Mouse (Mus musculus) myocyte (in vitro differentiated cells): ENCODE data around the gene Fubp1. TPM values are rescaled to one million over a fixed set of nuclear protein-coding genes. Genes with fewer than 3 reads are reported as not detected.

Experiments used
- H3K27me3 ChIP-seq: one replicate; pipeline ENCODE4 v1.6.1; 2011; ENCODE audit not compliant: control insufficient read depth, insufficient read depth, insufficient read length
- H3K36me3 ChIP-seq: one replicate; pipeline ENCODE4 v1.6.1; 2011; ENCODE audit not compliant: control insufficient read depth, insufficient read depth
- H3K4me2 ChIP-seq: one replicate; pipeline ENCODE4 v1.6.1; 2011; ENCODE audit warnings: low read depth, control low read depth
- H3K4me3 ChIP-seq: one replicate; pipeline ENCODE4 v1.5.1; 2011; ENCODE audit warnings: mild to moderate bottlenecking, control low read depth, moderate library complexity
- H3K79me2 ChIP-seq: one replicate; pipeline ENCODE4 v1.6.1; 2011; ENCODE audit not compliant: control insufficient read depth, insufficient read depth
- H3ac ChIP-seq: one replicate; pipeline ENCODE4 v1.6.1; 2011; ENCODE audit not compliant: control insufficient read depth, insufficient read length
- CEBPB ChIP-seq: IDR thresholded peaks from 2 replicates; pipeline ENCODE4 v1.6.1; 2011; ENCODE audit warnings: mild to moderate bottlenecking, moderate library complexity; ENCODE audit not compliant: poor library complexity, insufficient read depth, severe bottlenecking
- E2F4 ChIP-seq: IDR thresholded peaks from one replicate; pipeline ENCODE4 v1.6.1; 2011; ENCODE audit warnings: mild to moderate bottlenecking, control low read depth, moderate library complexity; ENCODE audit not compliant: insufficient read depth
- MAX ChIP-seq: IDR thresholded peaks from one replicate; pipeline ENCODE4 v1.6.1; 2011; ENCODE audit warnings: low read depth, mild to moderate bottlenecking, control low read depth
- MYOD1 ChIP-seq, 3 experiments: IDR thresholded peaks; one replicate each; pipeline ENCODE4 v1.6.1; 2011; ENCODE audit warnings: control low read depth in 2 of 3, low read depth in 2 of 3, mild to moderate bottlenecking in 2 of 3, moderate library complexity in 1 of 3; ENCODE audit not compliant: insufficient read length in 2 of 3, control insufficient read depth in 1 of 3
- MYOG ChIP-seq, 3 experiments: IDR thresholded peaks; one replicate each; pipeline ENCODE4 v1.6.1; 2011; ENCODE audit warnings: control low read depth in 2 of 3, low read depth in 2 of 3, mild to moderate bottlenecking in 2 of 3; ENCODE audit not compliant: insufficient read length in 2 of 3, control insufficient read depth in 1 of 3, insufficient read depth in 1 of 3
- POLR2A ChIP-seq: IDR thresholded peaks from one replicate; pipeline ENCODE4 v1.6.1; 2011; ENCODE audit warnings: low read depth, mild to moderate bottlenecking, control low read depth, moderate library complexity; ENCODE audit not compliant: insufficient read length
- POLR2AphosphoS2 ChIP-seq: IDR thresholded peaks from one replicate; pipeline ENCODE4 v1.6.1; 2011; ENCODE audit warnings: low read depth, control low read depth; ENCODE audit not compliant: insufficient read length
- REST ChIP-seq: IDR thresholded peaks from one replicate; pipeline ENCODE4 v1.6.1; 2011; ENCODE audit warnings: mild to moderate bottlenecking, control low read depth, moderate library complexity; ENCODE audit not compliant: insufficient read depth, insufficient read length
- SRF ChIP-seq: IDR thresholded peaks from one replicate; pipeline ENCODE4 v1.6.1; 2011; ENCODE audit warnings: low read depth; ENCODE audit not compliant: control insufficient read depth, insufficient read length
- TCF12 ChIP-seq: IDR thresholded peaks from one replicate; pipeline ENCODE4 v1.6.1; 2011; ENCODE audit warnings: mild to moderate bottlenecking, control low read depth; ENCODE audit not compliant: poor library complexity, insufficient read depth, severe bottlenecking
- TCF3 ChIP-seq: IDR thresholded peaks from one replicate; pipeline ENCODE4 v1.6.1; 2011; ENCODE audit warnings: low read depth, control low read depth; ENCODE audit not compliant: insufficient read length
- USF1 ChIP-seq: IDR thresholded peaks from one replicate; pipeline ENCODE4 v1.6.1; 2011; ENCODE audit warnings: low read depth, mild to moderate bottlenecking, control low read depth, moderate library complexity
- polyA plus RNA-seq: library from polyadenylated mRNA; unstranded; fragments of >200 nt; fragmentation: generic; extraction: Trizol; gene quantifications from one replicate; pipeline ENCODE4 v1.2.1, GENCODE M21; 2012; ENCODE audit warnings: missing spikeins

Fubp1 gene
- polyA plus RNA-seq, 1 experiment = 27.9 TPM

DNA sequence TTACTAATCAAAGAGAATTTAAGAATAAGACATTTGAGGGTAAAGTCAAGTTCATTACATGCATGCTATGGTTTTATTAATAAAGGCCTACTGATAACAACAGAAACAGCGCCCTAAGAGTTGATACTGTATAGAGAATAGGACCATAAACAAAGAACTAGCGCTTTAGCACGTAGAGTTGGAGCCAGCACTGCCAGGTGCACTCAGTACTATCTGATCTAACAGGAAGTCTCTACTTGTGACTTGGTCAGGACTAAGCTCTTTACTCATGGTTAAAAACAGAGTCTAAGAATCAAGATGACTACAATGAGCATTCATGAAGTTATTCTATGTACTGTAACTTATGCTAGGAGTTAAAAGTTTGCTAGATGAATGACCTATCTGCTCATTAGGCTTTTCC, 5.6 kb upstream of the Fubp1 start:
- H3K4me2 ChIP-seq = no peak overlapping the region
- TF ChIP-seq CEBPB (no peak), MYOD1 (IDR thresholded peaks at IDR 0.05; ENCODE audit: control insufficient read depth in 1 of 3, insufficient read length in 2 of 3, low read depth in 2 of 3) (no peak)

GRCm38 (mm10) chr3:152207156-152207555, 3.1 kb upstream of the Fubp1 start:
- Histone ChIP-seq H3K27me3 (no peaks in the 10 kb centered on the region), H3K79me2 (peaks cover 30% of the 10 kb centered on the region), H3K4me2 (no peak overlapping the region), H3K4me3 (no peak overlapping the region), H3ac (no peak overlapping the region), H3K36me3 (no peaks in the 10 kb centered on the region)
- TF ChIP-seq TCF3 (no peak), POLR2AphosphoS2 (no peak), TCF12 (no peak), MYOD1 (IDR thresholded peaks at IDR 0.05; ENCODE audit: control insufficient read depth in 1 of 3, insufficient read length in 2 of 3, low read depth in 2 of 3) (no peak), USF1 (no peak), MYOG (IDR thresholded peaks at IDR 0.05; ENCODE audit: control insufficient read depth in 1 of 3, insufficient read depth in 1 of 3, insufficient read length in 2 of 3, low read depth in 2 of 3) (no peak), REST (no peak), SRF (no peak), E2F4 (no peak), MAX (no peak)

More for the DNA sequence above, 5.6 kb upstream of the Fubp1 start:
- peaks cover 13% of the 10 kb centered on the region for H3K79me2 ChIP-seq
- no peak overlapping the region for H3K4me3 ChIP-seq
- H3K36me3 ChIP-seq = no peaks in the 10 kb centered on the region
- H3K27me3 ChIP-seq = no peaks in the 10 kb centered on the region
- H3ac ChIP-seq = no peak overlapping the region

- H3K4me2 ChIP-seq = peak overlapping the region; percentile 74
- no peak overlapping the region for H3ac ChIP-seq
Measured at GRCm38 (mm10) chr3:152208096-152208885, 1.9 kb upstream of the Fubp1 start.

GRCm38 (mm10) chr3:152209177-152209966, 850 bp upstream of the Fubp1 start:
- Histone ChIP-seq H3K36me3 (peaks cover 5% of the 10 kb centered on the region), H3K4me2 (peak overlapping the region; percentile 74), H3K27me3 (no peaks in the 10 kb centered on the region), H3K79me2 (peaks cover 53% of the 10 kb centered on the region), H3ac (peak overlapping the region; percentile 97), H3K4me3 (peak overlapping the region; percentile 64)
- no peak for TF ChIP-seq E2F4
- TF ChIP-seq POLR2AphosphoS2 = peak; percentile 68
- TF ChIP-seq USF1 = peak; percentile 14

More at GRCm38 (mm10) chr3:152208096-152208885, 1.9 kb upstream of the Fubp1 start:
- no peak for TF ChIP-seq MAX
- TF ChIP-seq REST = no peak
- no peak for TF ChIP-seq USF1
- no peak for TF ChIP-seq SRF
- TF ChIP-seq MYOG (IDR thresholded peaks at IDR 0.05; ENCODE audit: control insufficient read depth in 1 of 3, insufficient read depth in 1 of 3, insufficient read length in 2 of 3, low read depth in 2 of 3) = no peak
- TF ChIP-seq POLR2A = no peak
- no peak for TF ChIP-seq E2F4
- no peak for TF ChIP-seq POLR2AphosphoS2
- TF ChIP-seq MYOD1 (IDR thresholded peaks at IDR 0.05; ENCODE audit: control insufficient read depth in 1 of 3, insufficient read length in 2 of 3, low read depth in 2 of 3) = no peak
- TF ChIP-seq CEBPB = no peak
- peak overlapping the region; percentile 64 for H3K4me3 ChIP-seq
- H3K36me3 ChIP-seq = peaks cover 5% of the 10 kb centered on the region
- no peaks in the 10 kb centered on the region for H3K27me3 ChIP-seq
- peaks cover 42% of the 10 kb centered on the region for H3K79me2 ChIP-seq

GRCm38 (mm10) chr3:152210728-152211391, 638 bp downstream of the Fubp1 start:
- TF ChIP-seq USF1 (no peak), SRF (no peak), MYOG (IDR thresholded peaks at IDR 0.05; ENCODE audit: control insufficient read depth in 1 of 3, insufficient read depth in 1 of 3, insufficient read length in 2 of 3, low read depth in 2 of 3) (peak in 1 of 3 experiments; percentile 3), POLR2A (peak; percentile 35), CEBPB (no peak), MYOD1 (IDR thresholded peaks at IDR 0.05; ENCODE audit: control insufficient read depth in 1 of 3, insufficient read length in 2 of 3, low read depth in 2 of 3) (peak in 1 of 3 experiments; percentile 3), POLR2AphosphoS2 (peak; percentile 46), MAX (no peak), E2F4 (no peak), TCF3 (no peak), TCF12 (no peak), REST (no peak)
- H3K36me3 ChIP-seq = peaks cover 9% of the 10 kb centered on the region
- peak overlapping the region; percentile 86 for H3K4me2 ChIP-seq
- H3K27me3 ChIP-seq = no peaks in the 10 kb centered on the region
- peak overlapping the region; percentile 97 for H3ac ChIP-seq
- peak overlapping the region; percentile 64 for H3K4me3 ChIP-seq
- H3K79me2 ChIP-seq = peaks cover 67% of the 10 kb centered on the region
